Comparison of ENCODE assay signal across 22 mouse cellular contexts in the genomic region with DNA sequence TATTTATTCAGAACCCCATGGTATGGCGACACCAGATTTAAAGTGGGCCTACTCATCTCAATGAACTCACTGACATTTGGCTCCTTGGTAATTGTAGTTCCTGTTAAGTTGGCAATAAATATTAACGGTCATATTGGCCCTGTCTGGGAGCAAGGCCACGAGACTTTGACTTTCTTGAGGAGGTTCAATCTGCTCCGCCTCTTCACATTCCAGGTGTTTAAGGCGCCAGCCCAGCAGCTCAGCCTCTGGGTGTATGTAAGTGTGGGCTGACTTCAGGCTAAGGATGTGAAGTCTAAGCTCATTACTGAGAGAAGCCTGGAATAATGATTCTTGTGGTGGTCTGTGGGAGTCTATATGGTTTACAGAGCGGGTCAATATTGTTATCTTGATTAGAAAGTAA. TPM values are rescaled to one million over a fixed set of nuclear protein-coding genes. Genes with fewer than 3 reads are reported as not detected.
DNase-seq lines count a peak whose midpoint lies in the region; ATAC-seq lines count a peak whose summit lies in the region.
"Had no signal": no experiment of that assay in that cellular context is flagged by ENCODE, and none has a peak within 500 bp of the region (broad histone marks: within the 10 kb centered on the region; RNA-seq: fewer than 3 reads in every experiment).

No protein-coding gene starts in this region.

- H3K4me1 ChIP-seq in lung, embryonic 15.5 days, result 0 out of 2 replicates have a peak, but pooled peaks cover 3% of the 10 kb centered on the region
- no peaks in the 10 kb centered on the region for H3K4me1 ChIP-seq in intestine, embryonic 15.5 days (replicated peaks)
- no peaks in the 10 kb centered on the region for H3K4me1 ChIP-seq in stomach, embryonic 14.5 days (ENCODE audit: control insufficient read depth, insufficient read depth, low read length)
- H3K4me1 ChIP-seq in liver, embryonic 11.5 days (replicated peaks; ENCODE audit: control insufficient read depth, insufficient read depth, low read length), result no peaks in the 10 kb centered on the region
- no peaks in the 10 kb centered on the region for H3K4me1 ChIP-seq in hindbrain, embryonic 16.5 days (ENCODE audit: control insufficient read depth, insufficient read depth, low read depth, low read length)
- H3K4me1 ChIP-seq: embryonic facial prominence, embryonic 12.5 days; forebrain, embryonic 12.5 days; hindbrain, embryonic 12.5 days had no signal

- DNase-seq in lung, adult 18-20 months, result no peak
- peak; percentile 45 for DNase-seq in R1 (ENCODE audit: low read depth, low spot score)
- DNase-seq in gastrocnemius, postnatal 36 days, result no peak
- DNase-seq in liver, embryonic 11.5 days (ENCODE audit: low spot score), result no peak
- DNase-seq: adrenal gland, adult 2 months; adrenal gland, postnatal 25 days; cerebellum, adult 2 months; cerebellum, postnatal 10 days; gastrocnemius, postnatal 10 days; heart, postnatal 10 days; heart, postnatal 4 days had no signal

- H3K27me3 ChIP-seq in lung, embryonic 15.5 days, result no peaks in the 10 kb centered on the region
- H3K27me3 ChIP-seq in intestine, embryonic 15.5 days (replicated peaks), result no peaks in the 10 kb centered on the region
- H3K27me3 ChIP-seq in stomach, embryonic 14.5 days (ENCODE audit: control insufficient read depth, insufficient read depth, low read length), result no peaks in the 10 kb centered on the region
- H3K27me3 ChIP-seq in liver, embryonic 11.5 days (replicated peaks; ENCODE audit: control insufficient read depth, insufficient read depth, low read length), result no peaks in the 10 kb centered on the region
- no peaks in the 10 kb centered on the region for H3K27me3 ChIP-seq in hindbrain, embryonic 16.5 days (replicated peaks; ENCODE audit: control insufficient read depth, insufficient read depth, low read length)
- H3K27me3 ChIP-seq: CH12.LX; embryonic facial prominence, embryonic 12.5 days; forebrain, embryonic 12.5 days; hindbrain, embryonic 12.5 days; Patski had no signal

- peak overlapping the region; percentile 25; the same call in 1 of the 2 replicates for H3K27ac ChIP-seq in lung, embryonic 15.5 days
- peak overlapping the region; percentile 7; the same call in 1 of the 2 replicates for H3K27ac ChIP-seq in intestine, embryonic 15.5 days
- peak overlapping the region; percentile 48 for H3K27ac ChIP-seq in stomach, embryonic 14.5 days (ENCODE audit: low read length)
- no peak overlapping the region for H3K27ac ChIP-seq in liver, embryonic 11.5 days (ENCODE audit: low read depth, low read length)
- no peak overlapping the region for H3K27ac ChIP-seq in hindbrain, embryonic 16.5 days (ENCODE audit: low read depth, low read length)
- H3K27ac ChIP-seq: embryonic facial prominence, embryonic 12.5 days; forebrain, embryonic 12.5 days; hindbrain, embryonic 12.5 days; hindbrain, postnatal 0 days had no signal

- H3K36me3 ChIP-seq in lung, embryonic 15.5 days, result no peaks in the 10 kb centered on the region
- no peaks in the 10 kb centered on the region for H3K36me3 ChIP-seq in intestine, embryonic 15.5 days
- no peaks in the 10 kb centered on the region for H3K36me3 ChIP-seq in stomach, embryonic 14.5 days (ENCODE audit: control insufficient read depth, insufficient read depth, low read length)
- H3K36me3 ChIP-seq in liver, embryonic 11.5 days (ENCODE audit: control insufficient read depth, insufficient read depth, low read length), result no peaks in the 10 kb centered on the region
- H3K36me3 ChIP-seq in hindbrain, embryonic 16.5 days (ENCODE audit: control insufficient read depth, insufficient read depth, low read length), result no peaks in the 10 kb centered on the region
- H3K36me3 ChIP-seq: embryonic facial prominence, embryonic 12.5 days; forebrain, embryonic 12.5 days; hindbrain, embryonic 12.5 days had no signal

- no peaks in the 10 kb centered on the region for H3K9me3 ChIP-seq in lung, embryonic 15.5 days
- no peaks in the 10 kb centered on the region for H3K9me3 ChIP-seq in intestine, embryonic 15.5 days
- no peaks in the 10 kb centered on the region for H3K9me3 ChIP-seq in stomach, embryonic 14.5 days (ENCODE audit: control insufficient read depth, low read depth, low read length)
- no peaks in the 10 kb centered on the region for H3K9me3 ChIP-seq in liver, embryonic 11.5 days (ENCODE audit: control insufficient read depth, low read length)
- no peaks in the 10 kb centered on the region for H3K9me3 ChIP-seq in hindbrain, embryonic 16.5 days (ENCODE audit: control insufficient read depth, low read length)
- H3K9me3 ChIP-seq: forebrain, embryonic 12.5 days; hindbrain, embryonic 12.5 days had no signal

- no peak overlapping the region for H3K9ac ChIP-seq in lung, embryonic 15.5 days
- H3K9ac ChIP-seq in intestine, embryonic 15.5 days, result no peak overlapping the region
- no peak overlapping the region for H3K9ac ChIP-seq in stomach, embryonic 14.5 days (replicated peaks; ENCODE audit: low read depth, low read length)
- no peak overlapping the region for H3K9ac ChIP-seq in liver, embryonic 11.5 days (ENCODE audit: low read depth, low read length)
- no peak overlapping the region for H3K9ac ChIP-seq in hindbrain, embryonic 16.5 days (ENCODE audit: low read depth, low read length)
- H3K9ac ChIP-seq: embryonic facial prominence, embryonic 12.5 days; forebrain, embryonic 12.5 days; hindbrain, embryonic 12.5 days had no signal

- ATAC-seq in lung, embryonic 15.5 days (ENCODE audit: borderline replicate concordance, extremely low read depth, low FRiP score, low TSS enrichment), result no peak
- peak; percentile 80 for ATAC-seq in intestine, embryonic 15.5 days
- 0 out of 2 replicates have a peak, but pooled peaks have one; percentile 21 for ATAC-seq in stomach, embryonic 14.5 days (ENCODE audit: insufficient number of reproducible peaks, insufficient read depth, low FRiP score, low read depth)
- ATAC-seq in liver, embryonic 11.5 days (replicated peaks; ENCODE audit: low FRiP score), result no peak
- no peak for ATAC-seq in hindbrain, embryonic 16.5 days
- ATAC-seq: forebrain, embryonic 16.5 days; hindbrain, postnatal 0 days; Patski had no signal

- no peak overlapping the region for H3K4me3 ChIP-seq in lung, embryonic 15.5 days
- no peak overlapping the region for H3K4me3 ChIP-seq in intestine, embryonic 15.5 days (replicated peaks)
- H3K4me3 ChIP-seq in stomach, embryonic 14.5 days (ENCODE audit: low read depth, low read length), result no peak overlapping the region
- no peak overlapping the region for H3K4me3 ChIP-seq in liver, embryonic 11.5 days (ENCODE audit: low read depth, low read length)
- no peak overlapping the region for H3K4me3 ChIP-seq in hindbrain, embryonic 16.5 days (ENCODE audit: low read length)
- H3K4me3 ChIP-seq: embryonic facial prominence, embryonic 12.5 days; forebrain, embryonic 12.5 days; hindbrain, embryonic 12.5 days had no signal

- WGBS in lung, embryonic 15.5 days, result 48% methylated on average over 6 of the region's 6 CpGs
- 54% methylated on average over 6 of the region's 6 CpGs for WGBS in intestine, embryonic 15.5 days
- WGBS in stomach, embryonic 14.5 days, result 53% methylated on average over 6 of the region's 6 CpGs
- 76% methylated on average over 6 of the region's 6 CpGs for WGBS in liver, embryonic 11.5 days
- 81% methylated on average over 6 of the region's 6 CpGs for WGBS in hindbrain, embryonic 16.5 days

- intact Hi-C loops in gastrocnemius, postnatal 36 days (cut with DNase I), result no loop called here

- peak overlapping the region; percentile 9; the same call in 1 of the 2 replicates for H3K4me2 ChIP-seq in lung, embryonic 15.5 days
- no peak overlapping the region for H3K4me2 ChIP-seq in intestine, embryonic 15.5 days (replicated peaks)
- H3K4me2 ChIP-seq in stomach, embryonic 14.5 days (replicated peaks; ENCODE audit: low read depth, low read length), result no peak overlapping the region
- H3K4me2 ChIP-seq in liver, embryonic 11.5 days, result no peak overlapping the region
- no peak overlapping the region for H3K4me2 ChIP-seq in hindbrain, embryonic 16.5 days (ENCODE audit: low read length)
- H3K4me2 ChIP-seq: embryonic facial prominence, embryonic 12.5 days; forebrain, embryonic 12.5 days; hindbrain, embryonic 12.5 days had no signal

RNA-seq across cellular contexts. Expression of a gene that starts 54.9 kb away (rescaled TPM):
- polyA plus RNA-seq in lung, embryonic 15.5 days (2015; fragmentation: Nextera tagmentation; extraction: Ambion mirVana), result 5.1 and 5.5 TPM in 2 replicates
- 9.2 and 9.4 TPM in 2 replicates for polyA plus RNA-seq in intestine, embryonic 15.5 days (2015; fragmentation: Nextera tagmentation; extraction: Ambion mirVana)
- 25.9 and 26.9 TPM in 2 replicates for polyA plus RNA-seq in stomach, embryonic 14.5 days (2014; fragmentation: Nextera tagmentation; extraction: Ambion mirVana)
- total RNA-seq in gastrocnemius, postnatal 36 days (2021), result 1 to 10 TPM; 2.2 to 2.9 TPM
- 2.5 and 2.8 TPM in 2 replicates for polyA plus RNA-seq in liver, embryonic 11.5 days (2014; fragmentation: Nextera tagmentation; extraction: Ambion mirVana)
- 20.7 and 21.0 TPM in 2 replicates for polyA plus RNA-seq in hindbrain, embryonic 16.5 days (2015; fragmentation: Nextera tagmentation; extraction: Ambion mirVana)

Comparison
In these comparisons a context has a peak if more than half of its experiments do, and no peak if none do; other contexts are left out.
1. ATAC-seq: peak in intestine, embryonic 15.5 days (single experiment) and stomach, embryonic 14.5 days (single experiment); none in lung, embryonic 15.5 days (single experiment), liver, embryonic 11.5 days (single experiment) and hindbrain, embryonic 16.5 days (single experiment).
2. H3K27ac ChIP-seq: peak in lung, embryonic 15.5 days (single experiment), intestine, embryonic 15.5 days (single experiment) and stomach, embryonic 14.5 days (single experiment); none in liver, embryonic 11.5 days (single experiment) and hindbrain, embryonic 16.5 days (single experiment).